Mouse (Mus musculus) brain, embryonic 14.5 days (tissue): ENCODE results near the gene Npr1. TPM values are rescaled to one million over a fixed set of nuclear protein-coding genes. Genes with fewer than 3 reads are reported as not detected.
A peak's percentile ranks its signal among the peaks of the same experiment; 100 is the strongest.

Experiments used
- DNase-seq: peaks from one replicate; pipeline ENCODE4 v3.0.0-alpha.2; 2011; ENCODE audit warnings: low read depth
- CTCF ChIP-seq: fragments of 200-500 bp; IDR thresholded peaks from 2 replicates; pipeline ENCODE4 v1.5.1; 2012; ENCODE audit warnings: inconsistent platforms, mild to moderate bottlenecking, moderate library complexity, borderline replicate concordance; ENCODE audit not compliant: insufficient read depth, insufficient read length; ENCODE audit errors: extremely low read depth
- POLR2A ChIP-seq: fragments of 200-500 bp; IDR thresholded peaks from 2 replicates; pipeline ENCODE4 v1.6.1; 2012; ENCODE audit warnings: mild to moderate bottlenecking, inconsistent platforms, borderline replicate concordance; ENCODE audit not compliant: poor library complexity, insufficient read depth, insufficient read length, severe bottlenecking; ENCODE audit errors: extremely low read depth
- polyA plus RNA-seq: library from polyadenylated mRNA; depleted of rRNA; stranded (reverse); fragments of >200 nt; gene quantifications from 2 replicates; pipeline ENCODE4 v1.2.3, GENCODE M21; 2012; rRNA removed

The Npr1 gene
- 5.8 and 7.5 TPM in 2 replicates for polyA plus RNA-seq

DNA sequence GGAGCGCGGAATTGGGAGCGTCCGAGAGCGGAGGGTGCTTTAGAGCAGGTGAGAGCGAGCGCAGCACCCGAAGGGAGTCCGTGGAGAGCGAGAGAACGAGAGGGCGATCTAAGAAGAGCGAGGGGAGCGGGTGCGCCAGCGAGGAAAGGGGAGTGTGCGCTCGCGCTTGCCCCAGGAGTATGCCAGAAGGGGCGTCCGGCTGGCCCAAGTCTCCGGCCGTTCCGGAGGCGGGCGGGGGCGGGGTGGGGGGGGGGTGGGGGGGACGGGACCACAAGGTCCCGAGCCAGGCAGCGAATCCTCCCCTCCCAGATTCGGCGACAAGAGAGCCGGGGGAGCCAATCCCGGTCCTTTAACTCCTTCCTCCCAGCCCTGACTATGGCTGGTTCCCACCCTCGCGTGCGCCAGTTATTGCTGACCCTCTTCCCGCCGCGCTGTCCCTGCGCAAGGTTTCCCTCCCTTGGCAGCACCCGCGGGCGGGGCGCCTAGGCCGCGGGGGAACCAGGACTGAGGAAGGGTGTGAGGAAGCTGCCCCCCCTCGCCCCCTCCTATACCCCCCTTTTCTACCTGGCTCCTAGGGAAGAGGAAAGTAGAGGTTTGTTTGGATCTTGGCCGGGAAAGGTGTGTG, at the start of gene Npr1:
Gene Npr1, minus strand, starts transcription at position 181 of the 625 bp plus-strand sequence.
- peak; percentile 16 for DNase-seq
- TF ChIP-seq CTCF (no peak), POLR2A (no peak)

DNA sequence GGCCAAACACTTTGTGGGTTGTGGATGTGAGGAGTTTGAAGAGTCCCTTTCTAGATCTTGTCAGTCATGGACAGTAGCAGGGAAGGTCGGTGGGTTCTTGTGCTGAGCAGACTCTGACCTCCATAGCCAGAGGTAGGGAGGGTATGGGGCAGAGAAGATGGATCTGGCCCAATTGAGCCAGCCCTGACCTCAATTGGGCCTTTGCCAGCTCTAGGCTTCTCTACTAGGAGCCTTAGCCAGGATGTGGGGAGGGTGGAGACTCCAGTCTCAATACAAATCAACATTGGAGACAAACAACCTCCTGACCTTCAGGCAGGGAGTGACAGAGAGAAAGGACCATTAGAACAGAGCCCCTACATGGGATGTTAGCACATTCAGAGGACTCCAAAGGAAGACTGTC, 49.6 kb upstream of the Npr1 start:
- no peak for DNase-seq
- TF ChIP-seq POLR2A: no peak
- no peak for TF ChIP-seq CTCF

DNA sequence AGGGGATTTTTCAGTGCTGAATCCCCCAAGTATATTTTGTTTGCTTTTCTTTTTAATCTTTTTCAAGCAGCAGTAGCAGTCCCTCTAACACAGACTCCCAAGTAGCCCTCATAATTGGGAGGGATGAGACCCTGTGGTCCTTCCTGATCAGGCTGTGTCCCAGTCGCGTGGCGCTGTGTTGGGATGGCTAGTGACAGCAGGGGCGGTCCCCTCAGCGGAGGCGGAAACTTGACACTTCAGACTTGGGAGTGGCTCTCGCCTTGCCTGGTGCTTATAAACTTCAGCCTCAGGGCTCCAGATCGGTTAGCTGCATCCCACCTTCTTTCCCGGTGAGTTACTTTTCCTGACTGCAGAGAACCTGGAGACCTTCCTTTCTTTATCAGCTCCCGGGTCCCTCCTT, 49.0 kb upstream of the Npr1 start:
- no peak for TF ChIP-seq CTCF
- TF ChIP-seq POLR2A: no peak
- DNase-seq: peak; percentile 61

DNA sequence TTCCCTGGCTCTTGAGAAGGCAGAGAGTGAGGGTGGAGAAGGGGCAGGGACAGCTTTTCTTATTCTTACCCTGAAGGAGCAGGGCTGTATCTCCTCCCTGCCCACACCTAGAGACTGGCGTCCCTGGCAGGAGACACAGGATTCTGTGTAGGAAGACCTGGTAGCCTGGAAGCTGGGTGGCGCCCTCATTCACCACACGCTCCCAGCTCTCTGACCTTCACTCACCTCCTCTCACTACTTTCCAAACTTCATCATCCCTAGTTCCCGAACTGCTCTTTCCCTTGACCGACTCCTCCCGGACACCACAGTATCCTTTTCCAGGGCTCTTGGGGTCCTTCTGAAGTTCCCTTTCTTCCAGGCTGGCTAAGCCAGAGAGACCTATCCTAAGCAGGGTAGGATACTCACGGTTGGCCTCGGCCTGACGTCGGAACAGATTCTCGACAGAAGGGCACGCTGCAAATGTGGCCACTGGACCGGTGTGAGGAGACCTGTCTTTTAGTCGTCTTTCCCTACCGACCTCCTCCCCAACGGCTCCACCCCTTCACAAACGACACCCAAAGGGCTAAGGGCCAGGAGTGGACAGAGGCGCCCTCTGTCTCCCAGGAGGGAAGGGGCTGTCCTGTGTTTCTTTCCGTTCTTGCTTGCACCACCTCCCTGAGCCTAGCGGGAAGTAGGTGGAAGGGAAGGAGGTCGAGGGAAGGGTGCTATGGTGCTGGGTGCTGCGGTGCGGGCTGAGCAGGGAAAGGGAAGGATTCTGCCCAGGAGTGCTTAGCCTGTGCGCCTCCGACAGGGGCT, 48.3 kb upstream of the Npr1 start, which contains the start of the genes S100a1 and S100a13:
Gene S100a1, minus strand, starts transcription at position 597 of the 795 bp plus-strand sequence.
Gene S100a13, plus strand, starts transcription at position 640 of the 795 bp plus-strand sequence.
- DNase-seq: peak; percentile 31
- TF ChIP-seq CTCF: no peak
- TF ChIP-seq POLR2A: no peak

DNA sequence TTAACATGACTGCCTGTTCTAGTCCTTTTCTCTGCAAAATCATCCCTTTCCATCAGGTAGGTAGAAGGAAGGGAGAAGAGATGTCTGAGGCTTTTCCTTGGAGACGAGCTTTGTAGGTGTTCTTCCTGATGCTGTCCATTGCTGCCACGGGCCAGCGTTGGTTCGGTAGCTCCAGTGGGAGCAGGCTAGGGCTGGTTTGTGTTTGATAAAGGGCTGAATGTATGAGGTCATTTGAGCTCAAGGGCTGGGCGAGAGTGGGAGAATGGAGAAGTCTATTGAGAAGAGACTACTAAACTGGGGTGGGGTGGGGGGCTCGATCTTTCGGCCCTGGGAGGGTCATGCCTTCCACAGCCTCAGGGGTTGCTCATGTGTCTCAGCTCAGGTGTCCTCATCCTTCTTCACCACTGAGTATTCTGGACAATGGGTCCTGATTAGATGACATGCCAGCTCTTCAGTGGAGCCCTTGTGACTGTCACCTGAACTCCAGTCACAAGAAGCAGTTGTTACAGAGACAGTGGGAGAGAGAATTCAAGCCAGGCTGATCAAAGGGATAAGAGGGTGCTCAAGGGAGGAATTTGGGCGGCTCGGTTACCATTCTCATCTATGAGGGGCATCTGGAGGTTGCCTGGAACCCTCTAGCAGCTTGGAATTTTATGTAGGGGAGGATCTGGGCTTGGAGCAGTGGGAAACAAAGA, 47.4 kb upstream of the Npr1 start:
- TF ChIP-seq POLR2A (no peak), CTCF (no peak)
- no peak for DNase-seq

DNA sequence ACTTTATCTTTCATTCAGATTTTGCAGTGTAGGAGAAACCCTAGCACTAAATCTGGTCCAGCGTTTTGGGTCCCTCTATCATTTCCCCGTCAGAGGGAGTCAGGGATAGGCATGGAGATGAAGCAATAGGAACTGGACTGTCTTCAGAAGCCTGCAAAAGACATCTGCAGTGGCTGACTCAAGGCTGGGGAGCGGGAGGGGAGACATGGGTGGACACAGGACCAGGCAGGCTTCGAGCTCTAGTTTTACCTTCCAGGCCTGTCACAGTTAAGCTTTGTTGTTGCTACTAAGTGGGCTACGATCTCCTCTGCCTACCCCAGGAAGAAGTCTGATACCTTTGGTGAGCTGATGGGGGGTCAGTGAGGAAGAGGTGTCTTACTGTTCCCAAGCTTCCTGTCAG, 46.6 kb upstream of the Npr1 start:
- TF ChIP-seq POLR2A: no peak
- TF ChIP-seq CTCF: no peak

DNA sequence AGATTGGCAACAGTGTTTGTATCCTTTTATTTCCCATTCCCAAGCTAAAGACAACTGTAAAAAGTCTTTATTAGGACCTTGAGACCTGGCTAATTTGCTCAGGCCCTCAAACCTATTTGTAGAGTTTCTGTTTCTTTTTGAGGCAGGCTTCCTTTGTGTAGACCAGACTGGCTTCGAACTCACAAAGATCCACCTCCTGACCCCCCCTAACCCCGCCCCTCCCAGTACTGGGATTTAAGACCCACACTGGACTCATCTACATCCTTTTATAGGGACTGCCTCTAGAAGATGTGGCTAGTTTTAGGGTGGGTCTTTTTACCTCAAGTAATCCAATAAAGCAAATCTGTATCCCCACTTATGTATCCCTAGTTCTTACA, 44.1 kb upstream of the Npr1 start:
- TF ChIP-seq POLR2A: no peak
- TF ChIP-seq CTCF: no peak
- DNase-seq: no peak

More for the DNA sequence above, 46.6 kb upstream of the Npr1 start:
- no peak for DNase-seq

DNA sequence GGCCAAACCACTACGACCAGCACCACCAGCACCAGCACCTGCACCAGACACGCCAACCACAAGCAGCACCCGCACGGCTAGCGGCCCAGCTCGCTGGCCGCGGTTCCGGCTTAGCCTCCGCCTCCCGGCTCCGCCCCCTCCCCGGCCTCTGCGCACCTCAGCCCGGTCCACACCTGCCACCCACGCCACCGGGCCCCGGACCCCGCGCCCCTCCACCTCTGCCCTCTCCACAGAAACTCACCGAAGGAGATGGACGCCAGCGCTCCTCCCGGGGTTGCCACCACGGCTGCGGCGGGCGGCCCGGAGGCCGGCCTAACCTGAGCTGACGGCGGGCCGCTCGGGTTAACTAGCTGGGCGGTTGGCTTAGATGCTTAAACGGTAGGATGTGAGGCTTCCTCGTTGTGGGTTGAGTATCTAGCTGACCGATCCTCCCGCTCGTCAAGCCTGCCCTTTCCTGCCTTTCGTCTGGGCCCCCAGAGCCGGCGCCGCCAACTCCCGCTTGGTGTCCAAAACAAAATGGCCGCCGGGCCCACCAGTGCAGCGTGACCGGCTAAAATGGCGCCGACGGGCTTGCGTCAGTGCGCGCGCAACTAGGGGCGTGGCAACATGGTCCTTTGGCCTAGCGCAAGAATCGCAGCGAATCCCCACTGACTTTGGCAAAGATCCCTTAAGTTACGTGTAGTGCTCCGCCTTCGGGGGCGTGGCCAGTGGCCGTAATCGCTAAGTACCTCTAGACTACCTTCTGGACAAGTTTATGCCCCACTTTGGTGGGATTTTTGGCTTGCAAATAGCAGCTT, 43.5 kb upstream of the Npr1 start, which contains the start of gene Chtop:
Gene Chtop, minus strand, starts transcription at position 549 of the 797 bp plus-strand sequence.
- TF ChIP-seq POLR2A (0 out of 2 replicates have a peak, but pooled peaks have one; percentile 5), CTCF (no peak)
- peak; percentile 99 for DNase-seq

DNA sequence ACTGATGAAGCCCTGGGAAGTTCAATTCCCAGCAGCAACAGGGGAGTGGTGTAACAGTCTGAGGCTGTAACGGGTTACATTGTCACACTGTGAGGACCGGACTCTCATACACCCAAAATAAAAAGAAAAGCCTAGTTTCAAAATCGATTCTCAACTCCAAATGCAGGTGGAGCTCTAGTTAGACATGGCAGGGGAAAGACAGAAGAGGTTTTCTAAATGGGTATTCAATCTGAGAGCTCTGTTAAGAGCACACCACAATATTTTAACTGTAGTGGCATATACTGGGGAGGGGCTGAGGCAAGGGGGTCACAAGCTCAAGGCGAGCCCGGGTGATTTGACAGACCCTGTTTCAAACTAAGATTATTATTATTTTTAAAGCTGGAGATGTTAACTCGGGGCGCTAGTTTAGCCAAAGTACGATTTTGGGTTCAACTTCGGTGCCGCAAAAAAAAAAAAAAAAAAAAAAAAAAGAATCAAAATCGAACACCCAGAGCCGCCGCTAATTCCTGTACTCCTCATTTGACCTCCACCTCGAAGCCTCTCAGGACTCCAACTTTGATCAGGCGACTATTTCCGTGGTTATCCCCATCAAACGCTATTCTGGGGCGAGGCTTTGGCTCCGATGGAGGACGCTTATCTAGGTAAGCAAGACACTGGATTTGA, 42.8 kb upstream of the Npr1 start:
- TF ChIP-seq POLR2A (no peak), CTCF (no peak)
- DNase-seq: peak; percentile 29

DNA sequence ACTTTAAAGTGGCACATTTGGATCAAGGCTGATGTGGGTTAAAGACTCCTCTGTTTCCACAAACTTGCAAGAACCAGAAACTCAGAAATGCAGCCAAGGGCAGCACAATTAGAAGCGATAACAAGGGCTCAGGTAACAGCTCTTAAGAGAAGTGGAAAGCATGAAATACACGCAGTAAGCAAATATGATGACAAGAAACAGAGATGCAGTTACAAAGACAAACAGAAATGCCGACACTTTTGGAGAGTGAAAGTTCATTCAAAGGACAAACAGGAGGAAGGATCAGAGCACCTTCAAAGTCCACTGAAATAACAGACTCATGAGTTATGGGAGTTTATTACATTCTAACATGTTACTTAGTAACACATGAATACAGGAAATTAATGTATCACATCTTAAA, 40.7 kb upstream of the Npr1 start:
- DNase-seq: no peak
- TF ChIP-seq POLR2A: no peak
- no peak for TF ChIP-seq CTCF

DNA sequence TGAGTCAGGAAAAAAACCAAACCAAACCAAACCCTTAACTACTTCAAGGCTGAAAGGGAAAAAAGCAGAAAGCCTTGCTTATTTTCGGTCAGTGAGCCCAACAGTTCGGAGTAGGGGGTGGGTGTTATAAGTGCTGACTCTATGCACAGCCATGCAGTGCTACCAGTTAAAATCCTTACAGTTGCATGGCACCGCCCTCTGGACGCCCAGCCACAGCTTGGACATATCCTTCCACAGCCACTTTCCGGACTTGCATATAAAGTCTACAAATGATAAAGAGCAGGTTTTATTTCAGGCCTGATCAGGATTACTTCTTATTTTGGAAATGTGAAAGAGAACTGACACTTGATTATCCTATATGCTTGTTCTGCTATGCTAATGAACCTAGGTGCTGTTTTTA, 39.5 kb upstream of the Npr1 start:
- TF ChIP-seq POLR2A (no peak), CTCF (no peak)
- no peak for DNase-seq
